Mouse (Mus musculus): ENCODE data around the gene Bfsp2. TPM values are rescaled to one million over a fixed set of nuclear protein-coding genes. Genes with fewer than 3 reads are reported as not detected.
A peak's percentile ranks its signal among the peaks of the same experiment; 100 is the strongest.

Gene Bfsp2
- polyA plus RNA-seq, 1 experiment from 2014 or later: 1.2 TPM

DNA sequence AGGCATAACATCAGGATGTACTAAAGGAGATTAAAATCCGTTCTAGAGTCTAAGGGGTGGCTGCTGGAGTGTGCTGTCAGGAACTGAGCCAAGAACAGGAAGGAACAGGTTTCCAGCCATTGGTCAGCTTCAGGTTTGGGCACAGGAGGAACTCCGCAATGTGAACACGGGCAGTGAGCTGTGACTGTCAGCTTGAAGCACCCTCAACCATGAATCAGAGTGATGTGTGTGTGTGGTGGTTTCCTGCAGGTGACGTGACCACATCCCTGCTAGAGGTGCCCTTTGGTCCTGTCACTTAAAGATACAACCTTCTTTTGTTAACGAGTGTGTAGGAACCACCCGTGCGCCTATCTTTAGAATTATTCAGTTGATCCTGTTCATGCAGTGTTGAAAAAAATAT is 31.1 kb downstream of the Bfsp2 start:
- Histone ChIP-seq H3K4me1 (replicated peaks) (peaks cover 4% of the 10 kb centered on the region; the same call in 1 of the 2 replicates), H3K36me3 (no peaks in the 10 kb centered on the region), H3K4me2 (no peak overlapping the region), H3K27ac (replicated peaks) (no peak overlapping the region), H3K9ac (no peak overlapping the region), H3K27me3 (no peaks in the 10 kb centered on the region), H3K4me3 (no peak overlapping the region), H3K9me3 (0 out of 2 replicates have a peak, but pooled peaks cover 3% of the 10 kb centered on the region)
- WGBS: 89% methylated on average over 7 of the region's 7 CpGs
- ATAC-seq (ENCODE audit: low read depth): no peak

DNA sequence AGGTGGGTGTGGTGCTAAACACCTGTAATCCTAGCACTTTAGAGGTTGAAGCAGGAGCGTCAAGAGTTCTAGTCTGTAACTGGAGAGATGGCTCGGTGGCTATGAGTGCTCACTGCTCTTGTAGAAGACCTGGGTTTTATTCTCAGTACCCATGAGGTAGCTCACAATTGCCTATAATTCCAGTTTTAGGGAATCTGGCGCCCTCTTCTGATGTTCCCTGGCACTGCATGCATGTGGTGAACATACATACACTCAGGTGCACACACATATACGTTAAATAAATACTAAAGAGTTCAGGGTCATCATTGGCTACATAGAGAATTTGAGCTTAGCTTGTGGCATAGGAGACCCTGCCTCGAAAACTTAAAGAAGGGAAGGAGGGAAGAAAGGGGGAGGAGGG is 35.6 kb downstream of the Bfsp2 start:
- H3K4me3 ChIP-seq: no peak overlapping the region
- no peaks in the 10 kb centered on the region for H3K27me3 ChIP-seq
- WGBS: 89% methylated on average over 5 of the region's 5 CpGs
- 0 out of 2 replicates have a peak, but pooled peaks cover 3% of the 10 kb centered on the region for H3K9me3 ChIP-seq
- peaks cover 20% of the 10 kb centered on the region for H3K4me1 ChIP-seq (replicated peaks)
- ATAC-seq (ENCODE audit: low read depth): no peak
- H3K27ac ChIP-seq (replicated peaks): no peak overlapping the region
- H3K9ac ChIP-seq: no peak overlapping the region
- H3K36me3 ChIP-seq: no peaks in the 10 kb centered on the region
- no peak overlapping the region for H3K4me2 ChIP-seq

DNA sequence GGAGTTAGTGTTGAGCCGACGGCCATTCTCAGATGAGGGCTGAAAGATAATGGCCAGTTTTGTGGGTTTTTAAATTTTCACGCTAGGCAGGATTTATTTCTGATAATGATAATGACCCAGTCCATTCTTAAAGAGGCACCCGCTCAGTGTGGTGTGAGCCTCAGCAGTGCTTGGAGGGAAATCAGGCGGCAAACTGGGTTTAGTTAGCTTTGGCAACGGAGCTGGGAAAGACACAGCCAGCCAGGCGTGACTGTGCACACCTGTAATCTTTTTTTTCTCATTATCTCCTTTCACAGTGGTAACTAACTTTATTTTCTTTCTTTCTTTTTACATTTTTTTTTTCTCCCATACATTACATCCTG is 36.4 kb downstream of the Bfsp2 start:
- no peaks in the 10 kb centered on the region for H3K27me3 ChIP-seq
- H3K9me3 ChIP-seq: 0 out of 2 replicates have a peak, but pooled peaks cover 3% of the 10 kb centered on the region
- H3K9ac ChIP-seq: no peak overlapping the region
- H3K4me1 ChIP-seq (replicated peaks): peaks cover 20% of the 10 kb centered on the region
- 32% methylated on average over 7 of the region's 7 CpGs for WGBS
- peak overlapping the region; percentile 78 for H3K27ac ChIP-seq (replicated peaks)
- no peak overlapping the region for H3K4me3 ChIP-seq
- peak; percentile 65; the same call in 1 of the 2 replicates for ATAC-seq (ENCODE audit: low read depth)
- H3K4me2 ChIP-seq: 0 out of 2 replicates have a peak overlapping the region, but pooled peaks have one; percentile 25
- H3K36me3 ChIP-seq: no peaks in the 10 kb centered on the region

DNA sequence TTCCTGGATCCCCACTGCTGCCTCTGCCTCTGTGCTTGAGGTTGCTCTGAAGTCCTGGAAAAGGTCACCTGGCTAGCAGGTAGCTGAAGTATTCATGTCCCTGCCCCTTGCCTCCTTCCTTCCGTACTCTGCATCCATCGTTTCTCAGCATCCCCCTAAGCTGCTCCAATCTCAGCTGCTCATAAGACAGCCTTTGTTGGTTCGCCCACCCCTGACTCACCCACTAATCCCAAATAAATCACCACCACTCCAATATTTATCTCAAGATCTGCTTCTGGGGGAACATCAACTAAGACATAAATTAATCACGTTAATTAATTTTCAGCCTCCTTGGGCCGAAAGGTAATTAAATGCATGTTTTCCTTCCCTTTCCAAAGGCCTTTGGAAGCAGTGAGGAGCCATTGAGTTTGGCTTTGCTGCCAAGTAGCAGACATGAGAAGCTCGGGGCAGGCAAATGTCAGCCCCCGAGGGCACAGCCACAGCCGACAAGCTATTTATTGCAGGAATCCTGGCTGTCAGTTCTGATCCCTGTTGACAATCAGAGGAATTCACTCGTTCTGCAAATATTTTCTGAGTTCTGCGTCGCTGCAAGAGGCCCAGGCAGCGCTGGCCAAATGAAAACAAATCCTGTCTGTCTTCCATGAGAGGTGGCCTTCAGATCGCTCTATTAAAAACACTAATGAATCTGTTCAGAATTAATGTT is 36.9 kb downstream of the Bfsp2 start:
- Histone ChIP-seq H3K9me3 (0 out of 2 replicates have a peak, but pooled peaks cover 3% of the 10 kb centered on the region), H3K36me3 (no peaks in the 10 kb centered on the region), H3K4me3 (no peak overlapping the region), H3K27ac (replicated peaks) (peak overlapping the region; percentile 78), H3K27me3 (no peaks in the 10 kb centered on the region), H3K9ac (0 out of 2 replicates have a peak overlapping the region, but pooled peaks have one; percentile 35), H3K4me1 (replicated peaks) (peaks cover 20% of the 10 kb centered on the region), H3K4me2 (0 out of 2 replicates have a peak overlapping the region, but pooled peaks have one; percentile 25)
- ATAC-seq (ENCODE audit: low read depth): peak; percentile 86
- 26% methylated on average over 13 of the region's 13 CpGs for WGBS

DNA sequence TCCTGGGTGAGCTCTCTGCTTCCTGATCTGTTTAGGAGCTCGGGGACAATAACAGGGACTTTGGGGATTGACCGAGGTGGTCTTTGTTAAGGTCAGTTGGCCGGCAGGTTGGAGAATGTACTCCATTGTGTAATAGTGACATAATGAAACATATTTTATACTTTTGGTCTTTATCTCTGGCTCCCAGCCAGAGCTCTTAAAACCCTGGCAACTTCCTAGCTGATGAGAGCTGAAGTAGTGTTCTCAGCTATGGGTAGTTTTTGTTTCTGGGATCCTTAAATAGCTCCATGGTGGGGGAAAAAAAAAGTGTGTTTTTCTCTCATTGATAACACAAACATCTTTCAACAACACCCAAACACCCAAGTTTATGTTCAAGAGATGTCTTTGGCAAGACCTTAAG is 39.6 kb downstream of the Bfsp2 start:
- Histone ChIP-seq H3K27me3 (no peaks in the 10 kb centered on the region), H3K9me3 (0 out of 2 replicates have a peak, but pooled peaks cover 3% of the 10 kb centered on the region), H3K27ac (replicated peaks) (no peak overlapping the region), H3K4me2 (no peak overlapping the region), H3K9ac (no peak overlapping the region), H3K4me1 (replicated peaks) (peaks cover 20% of the 10 kb centered on the region), H3K4me3 (no peak overlapping the region), H3K36me3 (no peaks in the 10 kb centered on the region)
- no peak for ATAC-seq (ENCODE audit: low read depth)
- WGBS: 39% methylated on average over 3 of the region's 3 CpGs

DNA sequence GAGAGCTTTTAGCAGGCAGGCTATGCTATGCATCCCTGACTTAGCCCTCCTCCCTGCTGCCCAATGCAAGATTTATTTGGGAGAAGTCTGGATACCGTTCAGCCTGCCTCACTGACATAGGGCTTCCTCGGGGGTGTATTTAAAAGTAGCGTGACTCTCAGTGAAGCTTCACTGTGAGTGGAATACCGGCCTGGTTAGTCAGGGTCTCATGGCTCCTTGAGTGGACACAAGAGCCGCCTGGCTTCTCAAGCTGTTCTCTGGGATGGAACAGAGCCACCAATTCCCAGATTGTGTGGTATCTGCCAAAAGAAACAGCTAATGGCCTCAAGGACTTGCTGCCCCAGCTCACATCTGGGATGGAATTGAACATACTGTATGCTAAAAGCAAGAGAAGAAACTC is 43.1 kb downstream of the Bfsp2 start:
- no peaks in the 10 kb centered on the region for H3K9me3 ChIP-seq
- no peaks in the 10 kb centered on the region for H3K27me3 ChIP-seq
- WGBS: 68% methylated on average over 5 of the region's 5 CpGs
- H3K4me3 ChIP-seq: no peak overlapping the region
- peaks cover 3% of the 10 kb centered on the region; the same call in 1 of the 2 replicates for H3K4me1 ChIP-seq (replicated peaks)
- no peak overlapping the region for H3K27ac ChIP-seq (replicated peaks)
- ATAC-seq (ENCODE audit: low read depth): no peak
- no peaks in the 10 kb centered on the region for H3K36me3 ChIP-seq
- no peak overlapping the region for H3K4me2 ChIP-seq
- H3K9ac ChIP-seq: no peak overlapping the region

DNA sequence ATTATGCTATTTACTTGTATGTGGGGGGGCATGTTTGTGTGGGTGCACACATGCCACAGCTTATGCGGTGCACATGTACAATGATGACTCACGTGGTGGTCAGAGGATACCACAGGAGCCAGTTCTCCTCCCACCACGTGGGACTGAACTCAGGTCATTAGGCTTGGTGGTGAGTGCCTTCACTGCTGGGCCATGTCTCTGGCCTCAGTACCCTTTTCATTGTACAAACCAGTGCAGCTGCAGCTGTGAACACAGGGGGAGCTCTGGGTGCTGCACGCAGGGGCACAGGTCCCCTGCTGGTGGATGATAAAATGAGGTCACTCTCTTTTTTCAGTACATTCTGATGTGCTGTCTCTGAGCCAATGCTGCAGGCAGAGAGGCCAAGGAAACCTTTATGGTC is 46.1 kb downstream of the Bfsp2 start:
- Histone ChIP-seq H3K27me3 (no peaks in the 10 kb centered on the region), H3K4me2 (no peak overlapping the region), H3K27ac (replicated peaks) (no peak overlapping the region), H3K4me1 (replicated peaks) (peaks cover 9% of the 10 kb centered on the region; the same call in 1 of the 2 replicates), H3K9ac (no peak overlapping the region), H3K36me3 (no peaks in the 10 kb centered on the region), H3K9me3 (no peaks in the 10 kb centered on the region), H3K4me3 (no peak overlapping the region)
- 55% methylated on average over 4 of the region's 4 CpGs for WGBS
- no peak for ATAC-seq (ENCODE audit: low read depth)

DNA sequence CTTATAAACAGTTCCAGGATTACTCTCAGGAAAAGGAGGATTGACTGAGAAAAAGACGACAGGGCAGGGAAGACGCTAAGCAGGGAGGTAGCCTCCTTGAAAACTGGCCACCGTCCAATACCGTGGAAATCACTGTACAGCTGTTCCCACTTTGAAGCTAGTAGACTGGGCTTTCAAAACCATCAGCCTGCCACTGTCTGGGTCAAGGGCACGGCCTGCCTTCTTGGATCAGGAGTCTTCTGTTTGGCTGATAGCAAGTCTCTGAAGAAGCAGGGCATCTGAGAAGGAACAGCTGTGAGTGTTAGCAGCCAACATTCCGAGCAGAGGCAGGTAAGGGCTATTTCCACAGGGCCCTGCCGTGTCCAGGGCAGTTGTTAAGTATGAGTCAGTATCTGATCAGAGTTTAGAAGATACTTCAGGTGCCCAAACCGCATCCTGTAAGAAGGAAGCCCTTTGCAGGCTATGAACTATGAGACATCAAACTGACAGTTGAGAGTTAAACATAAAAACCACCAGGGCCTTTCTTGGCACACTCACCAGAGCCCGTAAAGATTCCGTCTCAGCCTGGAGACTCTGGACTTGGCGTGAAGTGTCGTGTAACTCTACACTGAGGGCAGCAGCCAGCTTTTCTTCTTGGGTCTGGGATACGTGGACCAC is 48.0 kb downstream of the Bfsp2 start:
- Histone ChIP-seq H3K4me3 (no peak overlapping the region), H3K4me1 (replicated peaks) (peaks cover 9% of the 10 kb centered on the region; the same call in 1 of the 2 replicates), H3K9me3 (no peaks in the 10 kb centered on the region), H3K27ac (replicated peaks) (no peak overlapping the region), H3K9ac (no peak overlapping the region), H3K4me2 (no peak overlapping the region), H3K27me3 (no peaks in the 10 kb centered on the region), H3K36me3 (no peaks in the 10 kb centered on the region)
- 61% methylated on average over 13 of the region's 13 CpGs for WGBS
- no peak for ATAC-seq (ENCODE audit: low read depth)

DNA sequence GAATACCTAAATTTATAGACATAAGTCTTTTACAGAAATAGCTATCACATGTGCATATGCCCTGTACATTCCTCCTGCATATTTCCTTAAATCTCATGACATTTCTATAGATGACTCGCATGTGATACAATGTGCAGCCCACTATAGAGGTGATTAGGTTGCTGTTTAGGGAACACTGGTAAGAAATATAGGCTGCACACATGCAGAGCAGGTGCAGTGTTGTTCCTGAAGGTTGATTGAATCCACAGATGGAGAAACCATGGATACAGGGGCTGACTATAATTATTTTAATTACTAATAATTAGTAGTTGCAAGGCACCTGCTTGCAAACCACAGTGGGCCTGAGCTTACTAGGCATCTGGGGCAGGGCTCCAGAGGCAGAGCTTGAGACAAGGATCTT is 48.5 kb downstream of the Bfsp2 start:
- no peak overlapping the region for H3K27ac ChIP-seq (replicated peaks)
- H3K4me3 ChIP-seq: no peak overlapping the region
- H3K27me3 ChIP-seq: no peaks in the 10 kb centered on the region
- no peak overlapping the region for H3K9ac ChIP-seq
- H3K4me2 ChIP-seq: no peak overlapping the region
- no peak for ATAC-seq (ENCODE audit: low read depth)
- 85% methylated on average over 1 of the region's 1 CpGs for WGBS
- H3K4me1 ChIP-seq (replicated peaks): peaks cover 9% of the 10 kb centered on the region; the same call in 1 of the 2 replicates
- H3K36me3 ChIP-seq: no peaks in the 10 kb centered on the region
- H3K9me3 ChIP-seq: no peaks in the 10 kb centered on the region

DNA sequence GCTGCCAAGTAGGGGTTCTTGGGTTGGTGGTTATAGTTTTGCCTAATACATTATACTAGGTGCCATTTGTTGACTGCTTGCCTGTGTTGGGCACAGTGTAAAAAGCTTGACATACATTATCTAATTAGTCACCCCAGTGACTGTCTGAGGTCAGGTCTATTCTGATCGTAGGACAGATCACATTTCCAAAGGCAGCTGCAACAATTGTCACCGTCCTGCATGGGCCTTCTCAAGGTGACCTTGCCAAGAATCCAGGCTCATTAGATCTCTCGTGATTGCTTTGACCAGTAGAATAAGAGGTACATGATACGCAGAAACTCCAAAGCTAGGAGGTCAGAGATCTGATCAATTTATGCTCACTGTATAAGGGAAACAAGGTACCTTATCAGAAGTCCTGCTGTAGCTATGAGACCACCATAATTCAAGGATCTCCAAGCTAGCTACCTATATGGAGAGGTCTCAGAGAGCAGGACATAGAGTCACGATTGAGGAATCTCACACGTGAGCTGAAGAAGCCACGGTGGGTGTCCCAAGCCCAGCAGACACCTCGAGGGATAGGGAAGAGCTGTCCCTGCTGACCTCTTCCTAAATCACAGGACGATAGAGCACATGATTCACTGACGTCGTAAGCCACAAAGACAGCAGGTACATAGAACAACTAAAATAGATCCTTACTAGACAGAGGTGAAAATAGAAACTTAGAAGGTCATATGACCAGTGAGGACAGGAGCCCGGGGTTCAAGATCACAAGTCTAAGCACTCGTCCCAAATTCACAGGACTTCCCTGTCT is 49.6 kb downstream of the Bfsp2 start:
- Histone ChIP-seq H3K27me3 (no peaks in the 10 kb centered on the region), H3K9ac (no peak overlapping the region), H3K4me2 (no peak overlapping the region), H3K4me1 (replicated peaks) (peaks cover 9% of the 10 kb centered on the region; the same call in 1 of the 2 replicates), H3K4me3 (no peak overlapping the region), H3K36me3 (no peaks in the 10 kb centered on the region), H3K9me3 (no peaks in the 10 kb centered on the region), H3K27ac (replicated peaks) (no peak overlapping the region)
- ATAC-seq (ENCODE audit: low read depth): no peak
- 86% methylated on average over 13 of the region's 13 CpGs for WGBS

DNA sequence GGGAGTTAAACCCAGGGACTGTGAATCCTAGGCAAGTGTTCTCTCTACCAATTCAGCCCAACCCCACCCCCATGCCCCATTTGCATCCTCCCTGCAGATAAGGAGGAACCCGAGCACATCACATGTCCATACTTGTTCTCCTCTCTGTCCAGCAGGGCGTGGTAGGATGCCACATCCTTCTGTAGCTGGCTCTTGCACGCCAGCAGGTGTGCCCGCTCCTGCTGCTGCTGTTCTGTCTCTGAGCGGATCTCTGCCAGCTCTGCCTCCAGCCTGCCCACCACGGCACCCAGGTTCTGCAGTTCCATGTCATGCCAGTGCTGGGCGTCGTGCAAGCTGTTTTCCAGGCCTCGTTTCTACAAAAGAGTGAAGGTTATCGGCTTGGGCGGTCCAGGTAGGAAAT is 53.8 kb downstream of the Bfsp2 start:
- no peaks in the 10 kb centered on the region for H3K36me3 ChIP-seq
- H3K27ac ChIP-seq (replicated peaks): no peak overlapping the region
- 79% methylated on average over 11 of the region's 11 CpGs for WGBS
- no peak overlapping the region for H3K9ac ChIP-seq
- H3K27me3 ChIP-seq: no peaks in the 10 kb centered on the region
- peaks cover 15% of the 10 kb centered on the region for H3K4me1 ChIP-seq (replicated peaks)
- no peak overlapping the region for H3K4me3 ChIP-seq
- no peak for ATAC-seq (ENCODE audit: low read depth)
- no peak overlapping the region for H3K4me2 ChIP-seq
- H3K9me3 ChIP-seq: no peaks in the 10 kb centered on the region

DNA sequence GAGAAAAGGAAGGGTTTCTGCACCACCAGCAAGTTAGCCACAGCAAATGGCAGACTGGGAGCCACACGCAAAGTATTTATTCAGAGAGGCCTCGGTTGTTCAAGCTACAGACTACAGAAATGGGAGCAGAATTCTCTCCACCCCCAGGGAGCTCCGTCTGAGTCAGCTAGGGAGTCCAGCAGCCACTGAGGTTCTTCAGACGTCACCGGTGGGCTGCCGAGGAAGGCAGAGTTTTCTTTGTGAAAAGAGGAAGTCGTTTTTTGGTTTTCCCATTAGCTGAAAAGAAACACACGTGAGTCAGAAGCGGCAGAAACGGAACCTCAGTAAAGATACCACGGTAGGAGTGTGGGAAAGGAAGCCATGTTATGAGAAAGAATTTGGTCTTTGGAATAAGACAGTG is 55.4 kb downstream of the Bfsp2 start:
- Histone ChIP-seq H3K36me3 (no peaks in the 10 kb centered on the region), H3K27ac (replicated peaks) (no peak overlapping the region), H3K4me1 (replicated peaks) (peaks cover 23% of the 10 kb centered on the region), H3K4me2 (no peak overlapping the region), H3K27me3 (no peaks in the 10 kb centered on the region), H3K4me3 (no peak overlapping the region), H3K9ac (no peak overlapping the region), H3K9me3 (no peaks in the 10 kb centered on the region)
- no peak for ATAC-seq (ENCODE audit: low read depth)
- WGBS: 82% methylated on average over 11 of the region's 11 CpGs

Data from neural tube, embryonic 13.5 days (tissue).